Mouse (Mus musculus) hindbrain, embryonic 14.5 days (tissue): ENCODE measurements at regions not wholly inside any gene's neighbourhood (a gene's known extent, or its start where the extent isn't known, plus 50 kb on each side); places are given as distances from the start of the nearest gene placed in this dataset.
A peak's percentile ranks its signal among the peaks of the same experiment; 100 is the strongest.

ENCODE experiments used
- ATAC-seq: fragments of 200-750 bp; cut with Nextera tagmentation; 2 replicates; pipeline ENCODE4 v1.8.0; 2017; ENCODE audit warnings: moderate number of reproducible peaks, mild to moderate bottlenecking, moderate TSS enrichment, moderate library complexity; ENCODE audit not compliant: low FRiP score
- DNase-seq: peaks from one replicate; pipeline ENCODE4 v3.0.0-alpha.2; 2015; ENCODE audit warnings: low spot score
- H3K27ac ChIP-seq: fragments of 300-500 bp; sonication (generic); 2 replicates; pipeline ENCODE4 v1.5.1; 2014; ENCODE audit warnings: mild to moderate bottlenecking, moderate library complexity
- H3K27me3 ChIP-seq: fragments of 300-500 bp; sonication (generic); 2 replicates; pipeline ENCODE4 v1.6.1; 2014; ENCODE audit warnings: mild to moderate bottlenecking, low read length, mixed read lengths; ENCODE audit not compliant: control insufficient read depth, insufficient read depth
- H3K36me3 ChIP-seq: fragments of 300-500 bp; sonication (generic); replicated peaks from 2 replicates; pipeline ENCODE4 v1.6.1; 2014; ENCODE audit not compliant: control insufficient read depth, insufficient read depth
- H3K4me1 ChIP-seq: fragments of 300-500 bp; sonication (generic); replicated peaks from 2 replicates; pipeline ENCODE4 v1.6.1; 2014; ENCODE audit warnings: antibody characterized with exemption, low read length, mixed read lengths; ENCODE audit not compliant: control insufficient read depth, insufficient read depth
- H3K4me2 ChIP-seq: fragments of 300-500 bp; sonication (generic); replicated peaks from 2 replicates; pipeline ENCODE4 v1.6.1; 2014; ENCODE audit warnings: mild to moderate bottlenecking, moderate library complexity
- H3K4me3 ChIP-seq: fragments of 300-500 bp; sonication (generic); replicated peaks from 2 replicates; pipeline ENCODE4 v1.5.1; 2014; ENCODE audit warnings: mild to moderate bottlenecking, low read length
- H3K9ac ChIP-seq: fragments of 300-500 bp; sonication (generic); 2 replicates; pipeline ENCODE4 v1.6.1; 2014
- H3K9me3 ChIP-seq: fragments of 300-500 bp; sonication (generic); 2 replicates; pipeline ENCODE4 v1.6.1; 2016; ENCODE audit warnings: low read length; ENCODE audit not compliant: control insufficient read depth
- WGBS: fragments of 180-500 bp; shearing (Covaris S2); extraction: QIAGEN DNeasy Blood & Tissue Kit; methylation state at CpG from one replicate; pipeline ENCODE4 v1.1.7; 2014; 5-methylcytosine and 5-hydroxymethylcytosine counted together

DNA sequence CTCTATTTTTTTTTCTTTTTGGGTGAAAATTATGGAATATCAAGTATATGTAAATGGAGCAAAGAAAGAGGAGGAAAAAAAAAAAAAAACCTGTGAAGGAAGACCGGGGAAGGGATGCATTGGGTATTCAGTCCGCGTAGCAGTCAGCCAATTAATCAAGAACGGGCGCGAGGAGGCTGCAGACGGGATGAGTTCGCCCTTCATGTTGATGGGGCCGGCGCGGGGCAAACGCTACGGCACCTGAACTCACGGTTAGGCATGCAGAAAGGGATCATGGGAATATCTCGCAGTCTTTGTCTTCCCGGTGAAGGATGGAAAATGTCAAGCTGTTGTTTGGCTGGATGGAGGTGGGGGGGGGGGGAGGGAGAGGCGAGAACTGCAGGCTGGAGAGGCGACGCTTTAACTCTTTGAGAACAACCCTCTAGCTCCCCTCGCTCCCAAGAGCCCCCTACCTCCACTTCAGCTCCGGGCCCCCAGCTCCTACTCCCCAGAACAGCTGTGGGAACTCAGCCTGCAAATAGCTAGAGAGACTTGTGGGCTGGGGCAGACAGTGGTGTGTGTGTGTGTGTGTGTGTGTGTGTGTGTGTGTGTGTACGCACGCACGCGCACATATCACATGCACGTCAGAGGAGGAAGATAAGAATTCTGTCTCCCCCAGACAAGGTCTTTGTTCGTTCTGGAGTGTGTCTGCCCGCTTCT lies 210.7 kb downstream of the Gm26897 start:
- Histone ChIP-seq H3K9me3 (no peaks in the 10 kb centered on the region), H3K4me2 (peak overlapping the region; percentile 43), H3K4me3 (0 out of 2 replicates have a peak overlapping the region, but pooled peaks have one; percentile 5), H3K36me3 (no peaks in the 10 kb centered on the region), H3K27ac (peak overlapping the region; percentile 93), H3K4me1 (peaks cover 33% of the 10 kb centered on the region), H3K9ac (peak overlapping the region; percentile 48), H3K27me3 (no peaks in the 10 kb centered on the region)
- 12% methylated on average over 26 of the region's 28 CpGs for WGBS
- peak; percentile 81 for ATAC-seq
- DNase-seq: peak; percentile 78

DNA sequence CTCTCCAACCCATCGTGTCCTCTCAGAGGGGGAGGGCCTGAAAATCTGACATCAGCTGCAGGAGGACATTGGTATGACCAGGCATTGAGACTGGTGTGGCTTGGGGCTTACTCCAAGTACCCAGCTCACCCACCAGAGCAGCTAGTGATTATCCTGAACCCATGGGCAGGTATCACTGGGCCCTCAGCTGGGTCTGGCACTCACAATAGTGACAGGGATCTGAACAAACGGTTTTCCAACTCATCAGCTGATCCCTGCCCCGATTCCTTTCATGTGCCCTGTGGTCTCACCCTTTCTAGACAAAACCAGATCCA lies 211.2 kb downstream of the Gm26897 start:
- WGBS: 35% methylated on average over 3 of the region's 3 CpGs
- Histone ChIP-seq H3K9me3 (no peaks in the 10 kb centered on the region), H3K36me3 (no peaks in the 10 kb centered on the region), H3K27me3 (no peaks in the 10 kb centered on the region), H3K9ac (peak overlapping the region; percentile 48), H3K4me2 (peak overlapping the region; percentile 43; the same call in 1 of the 2 replicates), H3K4me3 (no peak overlapping the region), H3K4me1 (peaks cover 33% of the 10 kb centered on the region), H3K27ac (peak overlapping the region; percentile 93)
- DNase-seq (no peak), ATAC-seq (peak; percentile 44; the same call in 1 of the 2 replicates)

DNA sequence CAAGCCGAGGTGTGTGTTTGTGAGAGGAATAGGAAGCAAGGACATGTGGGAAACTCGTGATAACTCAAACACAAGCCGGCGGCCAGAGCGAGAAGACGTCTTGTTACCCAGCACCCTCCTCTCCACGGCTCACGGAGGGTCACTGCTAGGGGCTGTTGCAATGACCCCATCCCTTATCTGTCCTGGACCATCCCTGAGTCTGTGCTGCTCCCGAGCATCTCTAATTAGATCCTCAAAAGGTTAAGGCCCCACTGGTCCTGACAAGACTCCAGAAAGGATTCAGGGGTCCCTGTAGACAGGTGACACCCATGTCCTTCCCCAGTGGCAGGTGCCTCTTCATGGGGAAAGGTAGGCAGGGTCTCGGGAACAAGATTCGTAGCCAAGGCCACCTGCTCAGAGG lies 212.6 kb downstream of the Gm26897 start:
- Histone ChIP-seq H3K36me3 (no peaks in the 10 kb centered on the region), H3K9me3 (no peaks in the 10 kb centered on the region), H3K4me2 (no peak overlapping the region), H3K4me1 (peaks cover 33% of the 10 kb centered on the region), H3K9ac (no peak overlapping the region), H3K27ac (no peak overlapping the region), H3K27me3 (no peaks in the 10 kb centered on the region), H3K4me3 (no peak overlapping the region)
- no peak for DNase-seq
- no peak for ATAC-seq
- WGBS: 86% methylated on average over 11 of the region's 11 CpGs

GRCm38 (mm10) chr5:111957698-111958097 lies 224.0 kb downstream of the Gm26897 start:
- Histone ChIP-seq H3K27ac (no peak overlapping the region), H3K9ac (0 out of 2 replicates have a peak overlapping the region, but pooled peaks have one; percentile 10), H3K9me3 (no peaks in the 10 kb centered on the region), H3K27me3 (peaks cover 8% of the 10 kb centered on the region; the same call in 1 of the 2 replicates), H3K36me3 (no peaks in the 10 kb centered on the region), H3K4me1 (peaks cover 3% of the 10 kb centered on the region; the same call in 1 of the 2 replicates), H3K4me2 (peak overlapping the region; percentile 33), H3K4me3 (0 out of 2 replicates have a peak overlapping the region, but pooled peaks have one; percentile 2)
- no peak for ATAC-seq
- WGBS: 22% methylated on average over 28 of the region's 28 CpGs
- peak; percentile 32 for DNase-seq

DNA sequence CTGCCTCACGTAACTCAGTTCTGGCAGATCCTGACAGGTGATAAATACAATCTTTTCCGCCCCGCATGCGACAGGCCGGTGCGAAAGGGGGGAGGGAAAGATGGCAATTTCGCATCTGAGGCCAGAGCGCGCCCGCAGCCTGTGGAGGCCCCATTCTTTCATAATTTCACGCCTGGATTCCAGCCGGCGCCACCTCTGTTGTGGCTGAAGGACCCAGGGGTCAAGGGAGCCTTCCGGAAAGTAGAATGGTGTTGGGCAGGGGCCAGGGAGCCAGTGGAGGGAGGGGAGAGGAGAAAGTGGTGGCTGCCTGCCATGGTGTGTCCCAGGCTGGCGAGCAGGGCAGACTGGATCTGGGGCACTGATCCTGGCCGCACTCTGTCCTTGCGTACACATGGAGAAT lies 224.5 kb downstream of the Gm26897 start:
- H3K4me2 ChIP-seq: peak overlapping the region; percentile 33
- 0 out of 2 replicates have a peak overlapping the region, but pooled peaks have one; percentile 10 for H3K9ac ChIP-seq
- ATAC-seq (peak; percentile 57; the same call in 1 of the 2 replicates), DNase-seq (peak; percentile 64)
- H3K9me3 ChIP-seq: no peaks in the 10 kb centered on the region
- no peak overlapping the region for H3K4me3 ChIP-seq
- no peaks in the 10 kb centered on the region for H3K36me3 ChIP-seq
- WGBS: 12% methylated on average over 17 of the region's 17 CpGs
- H3K27me3 ChIP-seq: peaks cover 8% of the 10 kb centered on the region; the same call in 1 of the 2 replicates
- peaks cover 3% of the 10 kb centered on the region; the same call in 1 of the 2 replicates for H3K4me1 ChIP-seq
- H3K27ac ChIP-seq: no peak overlapping the region

- 0 out of 2 replicates have a peak, but pooled peaks cover 6% of the 10 kb centered on the region for H3K4me1 ChIP-seq
- H3K4me2 ChIP-seq: no peak overlapping the region
- no peaks in the 10 kb centered on the region for H3K36me3 ChIP-seq
- DNase-seq (no peak), ATAC-seq (no peak)
- no peak overlapping the region for H3K27ac ChIP-seq
- H3K4me3 ChIP-seq: no peak overlapping the region
- no peaks in the 10 kb centered on the region; the same call in 1 of the 2 replicates for H3K27me3 ChIP-seq
- H3K9me3 ChIP-seq: no peaks in the 10 kb centered on the region
- no peak overlapping the region for H3K9ac ChIP-seq
- WGBS: 89% methylated on average over 7 of the region's 7 CpGs
Observed at GRCm38 (mm10) chr5:111965311-111965710, 231.6 kb downstream of the Gm26897 start.

DNA sequence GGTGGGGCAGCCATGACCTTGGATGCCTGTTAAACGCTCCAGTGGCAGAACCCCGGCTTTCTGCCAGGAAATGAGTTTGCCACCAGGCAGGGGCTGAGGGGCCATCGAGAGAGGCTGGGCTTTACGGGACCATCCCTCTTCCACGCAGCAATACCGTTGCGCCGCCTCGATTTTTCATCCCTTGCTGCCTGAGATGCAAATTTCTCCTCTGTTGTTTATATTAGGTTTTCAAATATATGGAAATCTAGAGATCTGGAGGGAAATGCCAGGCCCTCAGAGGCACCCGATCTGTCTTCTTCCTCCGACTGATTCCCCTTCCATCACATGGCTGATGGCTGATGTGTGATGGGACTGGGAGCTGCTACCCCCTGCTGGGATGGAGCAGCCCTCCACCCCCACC lies 234.4 kb downstream of the Gm26897 start:
- WGBS: 47% methylated on average over 11 of the region's 11 CpGs
- Histone ChIP-seq H3K27me3 (no peaks in the 10 kb centered on the region; the same call in 1 of the 2 replicates), H3K36me3 (no peaks in the 10 kb centered on the region), H3K9me3 (no peaks in the 10 kb centered on the region), H3K9ac (no peak overlapping the region), H3K4me2 (no peak overlapping the region), H3K27ac (peak overlapping the region; percentile 54; the same call in 1 of the 2 replicates), H3K4me1 (0 out of 2 replicates have a peak, but pooled peaks cover 6% of the 10 kb centered on the region), H3K4me3 (no peak overlapping the region)
- DNase-seq: no peak
- ATAC-seq: no peak

- no peak for ATAC-seq
- Histone ChIP-seq H3K9me3 (no peaks in the 10 kb centered on the region), H3K9ac (no peak overlapping the region)
Observed at GRCm38 (mm10) chr5:111968701-111969100, 235.0 kb downstream of the Gm26897 start.

GRCm38 (mm10) chr5:111971193-111971592 lies 237.5 kb downstream of the Gm26897 start:
- no peaks in the 10 kb centered on the region for H3K36me3 ChIP-seq
- no peak overlapping the region for H3K27ac ChIP-seq
- no peak for ATAC-seq
- H3K9me3 ChIP-seq: no peaks in the 10 kb centered on the region; the same call in 1 of the 2 replicates
- 85% methylated on average over 3 of the region's 3 CpGs for WGBS
- no peak for DNase-seq
- H3K4me1 ChIP-seq: 0 out of 2 replicates have a peak, but pooled peaks cover 6% of the 10 kb centered on the region
- H3K27me3 ChIP-seq: no peaks in the 10 kb centered on the region; the same call in 1 of the 2 replicates
- H3K9ac ChIP-seq: no peak overlapping the region
- H3K4me2 ChIP-seq: no peak overlapping the region
- no peak overlapping the region for H3K4me3 ChIP-seq

More at GRCm38 (mm10) chr5:111968701-111969100, 235.0 kb downstream of the Gm26897 start:
- Histone ChIP-seq H3K27me3 (no peaks in the 10 kb centered on the region; the same call in 1 of the 2 replicates), H3K4me1 (0 out of 2 replicates have a peak, but pooled peaks cover 6% of the 10 kb centered on the region), H3K4me3 (no peak overlapping the region), H3K36me3 (no peaks in the 10 kb centered on the region), H3K4me2 (no peak overlapping the region), H3K27ac (peak overlapping the region; percentile 54; the same call in 1 of the 2 replicates)
- WGBS: 73% methylated on average over 1 of the region's 1 CpGs
- DNase-seq: no peak
